Mouse (Mus musculus) neural tube, embryonic 15.5 days (tissue): ENCODE data around the gene Olfr718-ps1. TPM values are rescaled to one million over a fixed set of nuclear protein-coding genes. Genes with fewer than 3 reads are reported as not detected.
"Not testable (repeated sequence)": the region's sequence is repeated elsewhere in the genome, so short reads cannot be mapped to it uniquely, and the experiment has no call there.

Source experiments
- ATAC-seq: fragments of 200-750 bp; cut with Nextera tagmentation; 2 replicates; pipeline ENCODE4 v1.8.0; 2017; ENCODE audit warnings: mild to moderate bottlenecking, moderate TSS enrichment, moderate library complexity; ENCODE audit not compliant: low FRiP score
- H3K27ac ChIP-seq: fragments of 300-500 bp; sonication (generic); replicated peaks from 2 replicates; pipeline ENCODE4 v1.5.1; 2015; ENCODE audit warnings: mild to moderate bottlenecking, inconsistent platforms
- H3K27me3 ChIP-seq: fragments of 300-500 bp; sonication (generic); replicated peaks from 2 replicates; pipeline ENCODE4 v1.6.1; 2015; ENCODE audit warnings: inconsistent platforms
- H3K36me3 ChIP-seq: fragments of 300-500 bp; sonication (generic); 2 replicates; pipeline ENCODE4 v1.6.1; 2015; ENCODE audit warnings: inconsistent platforms
- H3K4me1 ChIP-seq: fragments of 300-500 bp; sonication (generic); 2 replicates; pipeline ENCODE4 v1.6.1; 2015; ENCODE audit warnings: inconsistent platforms
- H3K4me2 ChIP-seq: fragments of 300-500 bp; sonication (generic); 2 replicates; pipeline ENCODE4 v1.6.1; 2015; ENCODE audit warnings: inconsistent platforms, mild to moderate bottlenecking, moderate library complexity
- H3K4me3 ChIP-seq: fragments of 300-500 bp; sonication (generic); replicated peaks from 2 replicates; pipeline ENCODE4 v1.5.1; 2015; ENCODE audit warnings: mild to moderate bottlenecking, inconsistent platforms
- H3K9ac ChIP-seq: fragments of 300-500 bp; sonication (generic); replicated peaks from 2 replicates; pipeline ENCODE4 v1.6.1; 2015; ENCODE audit warnings: mild to moderate bottlenecking, inconsistent platforms
- H3K9me3 ChIP-seq: fragments of 300-500 bp; sonication (generic); replicated peaks from 2 replicates; pipeline ENCODE4 v1.6.1; 2016; ENCODE audit warnings: inconsistent platforms
- WGBS: fragments of 180-500 bp; shearing (Covaris S2); methylation state at CpG from one replicate; pipeline ENCODE4 v1.1.7; 2015; ENCODE audit warnings: mixed read lengths; 5-methylcytosine and 5-hydroxymethylcytosine counted together
- polyA plus RNA-seq: library from polyadenylated mRNA; unstranded; fragments of >200 nt; fragmentation: Nextera tagmentation; extraction: Ambion mirVana; gene quantifications from 2 replicates; pipeline ENCODE4 v1.2.1, GENCODE M21; 2015

Gene Olfr718-ps1
- 0.10 TPM in 1 of 2 replicates, not detected in the other for polyA plus RNA-seq

DNA sequence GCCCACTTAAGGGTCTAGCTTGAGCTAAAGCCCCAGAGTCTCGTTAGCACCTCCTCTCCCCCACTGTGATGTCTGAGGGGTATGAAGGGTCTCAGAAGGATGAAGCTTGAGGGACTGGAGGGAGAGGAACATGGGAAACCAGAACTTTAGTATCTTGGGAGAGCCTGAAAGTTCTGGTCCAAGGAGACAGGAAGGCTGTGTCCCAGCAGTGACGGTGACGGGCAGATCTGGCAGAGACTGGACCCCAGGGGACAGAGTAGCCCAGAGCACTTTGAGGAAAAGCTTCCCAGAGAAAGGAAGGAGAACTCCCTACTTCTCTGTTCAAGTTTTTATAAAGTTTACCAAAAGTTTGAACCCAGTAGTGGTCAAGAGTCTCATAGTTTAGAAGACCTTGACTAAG is at the start of gene Olfr718-ps1:
Olfr718-ps1 (minus strand) TSS at position 101 of the 400 bp plus-strand sequence.
- no peak for ATAC-seq
- H3K27ac ChIP-seq = no peak within 1 kb of the TSS

DNA sequence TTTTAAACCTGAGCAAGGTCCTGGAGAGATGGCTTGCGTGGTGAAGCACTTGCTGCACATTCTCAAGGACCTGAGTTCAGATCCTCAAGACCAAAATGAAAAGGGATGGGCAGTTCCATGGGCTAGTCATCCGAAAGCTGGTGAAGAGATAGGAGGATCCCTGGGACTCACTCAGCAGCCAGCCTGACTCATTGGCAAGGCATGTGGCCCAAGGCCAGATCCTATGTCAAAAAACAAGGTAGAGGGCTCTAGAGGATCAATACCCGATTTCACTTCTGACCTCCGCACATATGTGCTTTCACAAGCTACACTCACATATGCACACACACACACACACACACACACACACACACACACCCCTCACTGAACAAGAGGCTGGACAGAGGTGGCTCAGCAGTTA is 49.1 kb upstream of the Olfr718-ps1 start:
- Histone ChIP-seq H3K36me3 (no peaks in the 10 kb centered on the region), H3K4me2 (no peak overlapping the region), H3K27ac (no peak overlapping the region), H3K4me3 (no peak overlapping the region), H3K9ac (no peak overlapping the region), H3K27me3 (no peaks in the 10 kb centered on the region), H3K4me1 (no peaks in the 10 kb centered on the region), H3K9me3 (no peaks in the 10 kb centered on the region)
- WGBS = 92% methylated on average over 4 of the region's 4 CpGs
- ATAC-seq = no peak

More for the DNA sequence above, at the start of gene Olfr718-ps1:
- no peaks in the 10 kb centered on the region for H3K9me3 ChIP-seq
- WGBS = 70% methylated on average over 3 of the region's 3 CpGs
- H3K36me3 ChIP-seq = no peaks in the 10 kb centered on the region
- H3K4me1 ChIP-seq = no peaks in the 10 kb centered on the region
- H3K9ac ChIP-seq = no peak within 1 kb of the TSS
- no peak within 1 kb of the TSS for H3K4me3 ChIP-seq
- H3K4me2 ChIP-seq = no peak within 1 kb of the TSS
- H3K27me3 ChIP-seq = no peaks in the 10 kb centered on the region

DNA sequence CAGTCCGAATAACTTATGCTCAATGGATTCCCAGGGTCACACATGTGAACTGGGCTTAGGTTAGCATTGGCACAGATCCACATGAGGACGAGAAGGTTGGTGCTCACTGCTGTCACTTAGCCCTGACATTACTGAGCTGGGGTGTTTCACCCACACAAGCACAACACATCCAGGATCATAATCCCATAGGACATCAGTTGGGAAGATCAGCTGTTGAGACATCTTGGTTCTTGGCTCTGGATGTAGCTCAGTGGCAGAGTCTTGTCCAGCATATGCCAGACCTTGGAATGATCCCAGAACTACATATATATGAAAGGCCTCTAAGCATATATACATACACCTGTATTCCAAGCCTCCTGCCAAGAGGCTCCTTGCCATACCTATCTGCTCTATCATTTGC is 47.8 kb upstream of the Olfr718-ps1 start:
- no peak overlapping the region for H3K4me2 ChIP-seq
- H3K36me3 ChIP-seq = no peaks in the 10 kb centered on the region
- H3K4me3 ChIP-seq = no peak overlapping the region
- H3K27ac ChIP-seq = no peak overlapping the region
- no peak overlapping the region for H3K9ac ChIP-seq
- 71% methylated on average over 2 of the region's 2 CpGs for WGBS
- no peaks in the 10 kb centered on the region for H3K27me3 ChIP-seq
- no peak for ATAC-seq
- H3K4me1 ChIP-seq = no peaks in the 10 kb centered on the region
- H3K9me3 ChIP-seq = no peaks in the 10 kb centered on the region

DNA sequence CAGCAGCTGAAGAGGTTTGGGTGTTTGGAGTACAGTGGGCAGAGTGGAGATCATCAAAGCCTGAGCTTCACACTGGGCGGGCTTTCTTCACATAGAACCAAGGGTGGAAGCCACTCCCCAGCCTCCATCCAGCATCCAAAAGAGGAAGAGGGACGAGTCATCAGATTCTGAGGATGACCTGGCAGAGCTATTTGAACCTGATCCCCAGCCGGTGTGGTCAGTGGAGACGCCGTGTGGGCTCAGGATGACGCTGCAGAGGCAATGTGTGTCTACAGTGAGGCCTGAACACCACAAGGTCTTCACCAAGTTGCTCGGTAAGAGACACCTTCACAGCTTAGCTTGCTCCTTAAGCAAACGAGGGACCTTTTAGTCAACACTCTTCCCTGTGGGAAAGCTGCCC is 47.4 kb upstream of the Olfr718-ps1 start:
- H3K27me3 ChIP-seq, H3K9me3 ChIP-seq, ATAC-seq, H3K4me2 ChIP-seq, H3K36me3 ChIP-seq, H3K4me1 ChIP-seq, H3K4me3 ChIP-seq, H3K27ac ChIP-seq, H3K9ac ChIP-seq: not testable (repeated sequence)
- 71% methylated on average over 8 of the region's 8 CpGs for WGBS

DNA sequence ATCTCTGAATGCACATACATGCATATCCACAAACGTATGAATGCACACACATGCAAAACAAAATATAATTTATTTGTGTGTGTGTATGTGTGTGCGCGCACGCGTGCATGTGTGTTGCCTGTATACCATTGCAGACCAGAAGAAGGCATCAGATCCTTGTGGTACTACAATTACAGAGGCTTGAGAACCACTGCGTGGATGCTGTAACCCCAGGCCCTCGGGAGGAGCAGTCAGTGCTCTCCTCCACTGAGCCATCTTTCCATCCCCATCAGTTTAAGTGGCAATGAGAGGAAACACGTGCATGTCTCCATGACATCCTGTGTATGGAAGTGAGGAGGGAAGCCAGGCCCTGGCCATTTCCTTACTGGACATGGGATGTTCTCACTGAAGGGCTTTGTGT is 45.4 kb upstream of the Olfr718-ps1 start:
- no peak overlapping the region for H3K4me2 ChIP-seq
- H3K27ac ChIP-seq = no peak overlapping the region
- WGBS = 89% methylated on average over 8 of the region's 8 CpGs
- no peaks in the 10 kb centered on the region for H3K4me1 ChIP-seq
- H3K9ac ChIP-seq = no peak overlapping the region
- ATAC-seq = no peak
- H3K27me3 ChIP-seq = no peaks in the 10 kb centered on the region
- H3K4me3 ChIP-seq = no peak overlapping the region
- no peaks in the 10 kb centered on the region for H3K36me3 ChIP-seq
- H3K9me3 ChIP-seq = no peaks in the 10 kb centered on the region

DNA sequence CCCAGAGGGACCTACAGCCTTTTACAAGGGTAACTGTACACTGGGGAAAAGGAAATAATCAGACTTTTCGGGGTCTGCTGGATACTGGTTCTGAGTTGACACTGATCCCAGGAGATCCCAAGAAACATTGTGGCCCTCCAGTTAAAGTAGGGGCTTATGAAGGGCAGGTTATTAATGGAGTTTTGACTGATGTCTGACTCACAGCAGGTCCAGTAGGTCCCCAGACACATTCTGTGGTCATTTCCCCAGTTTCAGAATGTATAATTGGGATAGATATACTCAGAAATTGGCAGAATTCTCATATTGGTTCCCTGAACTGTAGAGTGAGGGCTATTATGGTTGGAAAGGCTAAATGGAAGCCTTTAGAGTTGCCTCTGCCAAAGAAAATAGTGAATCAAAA is 40.6 kb upstream of the Olfr718-ps1 start:
- H3K9me3 ChIP-seq, H3K27ac ChIP-seq, H3K4me3 ChIP-seq, H3K4me2 ChIP-seq, H3K27me3 ChIP-seq, H3K9ac ChIP-seq, ATAC-seq, H3K36me3 ChIP-seq, H3K4me1 ChIP-seq: not testable (repeated sequence)
- WGBS = 86% methylated on average over 1 of the region's 1 CpGs

DNA sequence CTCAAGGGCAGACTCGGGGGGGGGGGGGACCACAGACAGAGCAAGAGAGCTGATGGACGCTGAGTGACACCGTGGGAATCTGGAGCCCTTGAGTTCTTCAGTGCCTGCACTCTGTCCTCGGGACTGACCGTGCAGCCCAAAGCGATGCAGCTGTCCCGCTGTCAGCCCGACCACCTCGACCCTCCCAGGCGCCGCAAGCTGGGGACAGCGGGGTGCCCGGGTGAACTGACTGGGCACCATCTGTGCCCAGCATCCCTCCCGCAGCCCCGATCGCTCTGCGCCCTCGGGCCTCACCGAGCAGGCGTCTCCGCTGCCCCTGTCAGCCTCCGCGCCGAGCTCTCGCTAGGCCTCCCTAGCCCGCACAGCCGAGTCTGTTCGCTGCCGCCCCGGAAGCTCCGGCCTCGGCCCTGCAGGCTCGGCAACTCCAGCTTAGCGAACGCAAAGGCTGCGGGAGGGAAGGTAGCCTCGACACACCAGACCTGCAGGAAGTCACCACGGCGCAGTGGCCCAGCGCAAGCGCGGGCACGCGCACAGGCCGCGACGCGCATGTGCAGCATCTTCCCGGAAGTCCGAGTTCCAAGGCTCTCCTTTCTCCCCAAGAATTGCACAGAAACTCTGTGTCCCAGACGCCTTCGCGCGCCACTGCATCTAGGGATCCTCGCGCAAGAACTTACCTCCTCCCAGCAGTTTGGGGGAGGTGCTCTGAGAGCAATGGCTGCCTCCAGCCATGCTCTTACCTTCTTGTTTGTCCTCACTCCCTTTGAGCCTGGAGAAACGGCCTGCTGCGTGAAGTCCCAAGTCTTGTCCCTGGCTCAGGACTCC is 33.1 kb upstream of the Olfr718-ps1 start, which contains the start of the genes Rbak and Spdye4b:
Rbak (minus strand) TSS at position 521 of the 822 bp plus-strand sequence.
Spdye4b (plus strand) TSS at position 763 of the 822 bp plus-strand sequence.
- Histone ChIP-seq H3K4me1 (peaks cover 14% of the 10 kb centered on the region), H3K36me3 (peaks cover 32% of the 10 kb centered on the region), H3K9ac (peak within 1 kb of the TSS; percentile 94), H3K4me2 (peak within 1 kb of the TSS; percentile 80), H3K27ac (peak within 1 kb of the TSS; percentile 91), H3K4me3 (peak within 1 kb of the TSS; percentile 79), H3K9me3 (no peaks in the 10 kb centered on the region), H3K27me3 (no peaks in the 10 kb centered on the region)
- peak; percentile 96 for ATAC-seq
- under 1% methylated on average over 58 of the region's 58 CpGs for WGBS

DNA sequence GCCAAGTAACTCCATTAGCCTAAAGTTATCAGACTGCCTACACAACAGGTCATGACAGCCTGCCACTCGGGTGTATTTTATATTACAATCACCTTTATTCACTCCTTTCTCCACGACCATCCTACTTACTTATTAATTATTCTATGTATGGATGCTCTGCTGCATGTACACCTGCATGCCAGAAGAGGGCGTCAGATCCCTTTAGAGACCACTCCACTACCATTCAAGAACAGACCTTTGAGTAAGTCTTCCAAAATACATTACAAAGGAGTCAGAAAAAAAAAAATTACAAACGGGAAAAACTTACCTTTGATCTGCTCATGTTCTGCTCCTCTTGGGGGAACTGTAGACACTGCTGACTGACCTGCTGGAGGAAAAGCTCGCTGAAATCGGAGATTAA is 31.8 kb upstream of the Olfr718-ps1 start:
- Histone ChIP-seq H3K9ac (no peak overlapping the region), H3K4me3 (peak overlapping the region; percentile 79), H3K27me3 (no peaks in the 10 kb centered on the region), H3K4me1 (peaks cover 14% of the 10 kb centered on the region), H3K36me3 (peaks cover 45% of the 10 kb centered on the region), H3K4me2 (peak overlapping the region; percentile 80), H3K9me3 (no peaks in the 10 kb centered on the region), H3K27ac (no peak overlapping the region)
- 38% methylated on average over 6 of the region's 6 CpGs for WGBS
- ATAC-seq = no peak

DNA sequence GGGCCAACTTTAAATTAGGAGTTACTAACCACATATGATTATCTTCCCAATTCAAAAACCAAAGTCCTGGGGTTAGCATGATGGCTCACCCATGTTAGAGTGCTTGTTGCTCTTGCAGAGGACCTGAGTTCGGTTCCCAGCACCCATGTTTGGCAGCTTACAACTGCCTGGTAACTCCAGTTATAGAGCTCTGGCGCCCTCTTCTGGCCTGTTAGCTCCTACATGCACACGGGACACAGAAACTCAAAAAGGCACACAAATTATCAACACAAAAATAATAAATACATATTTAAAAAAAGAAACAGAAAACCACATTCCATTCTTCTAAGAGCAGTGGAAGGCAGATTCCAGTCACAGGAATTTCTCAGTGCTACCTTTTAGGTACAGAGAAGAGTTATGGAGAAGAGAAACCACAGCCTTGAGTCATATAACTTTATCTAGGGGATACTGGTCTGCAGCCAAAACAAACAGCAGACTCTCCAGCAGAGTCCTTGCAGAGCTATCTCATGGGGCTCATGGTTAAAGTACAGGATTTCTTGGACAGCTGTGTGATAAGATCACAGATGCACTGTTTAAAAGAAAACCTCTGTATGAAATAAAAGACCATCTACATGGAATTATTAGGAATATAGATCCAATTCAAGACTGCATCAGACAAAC is 30.3 kb upstream of the Olfr718-ps1 start:
- H3K9me3 ChIP-seq = 0 out of 2 replicates have a peak, but pooled peaks cover 2% of the 10 kb centered on the region
- H3K4me2 ChIP-seq = no peak overlapping the region
- no peak for ATAC-seq
- H3K27me3 ChIP-seq = no peaks in the 10 kb centered on the region
- WGBS = 89% methylated on average over 3 of the region's 3 CpGs
- H3K27ac ChIP-seq = no peak overlapping the region
- peaks cover 60% of the 10 kb centered on the region for H3K36me3 ChIP-seq
- peaks cover 14% of the 10 kb centered on the region for H3K4me1 ChIP-seq
- H3K4me3 ChIP-seq = no peak overlapping the region
- no peak overlapping the region for H3K9ac ChIP-seq

DNA sequence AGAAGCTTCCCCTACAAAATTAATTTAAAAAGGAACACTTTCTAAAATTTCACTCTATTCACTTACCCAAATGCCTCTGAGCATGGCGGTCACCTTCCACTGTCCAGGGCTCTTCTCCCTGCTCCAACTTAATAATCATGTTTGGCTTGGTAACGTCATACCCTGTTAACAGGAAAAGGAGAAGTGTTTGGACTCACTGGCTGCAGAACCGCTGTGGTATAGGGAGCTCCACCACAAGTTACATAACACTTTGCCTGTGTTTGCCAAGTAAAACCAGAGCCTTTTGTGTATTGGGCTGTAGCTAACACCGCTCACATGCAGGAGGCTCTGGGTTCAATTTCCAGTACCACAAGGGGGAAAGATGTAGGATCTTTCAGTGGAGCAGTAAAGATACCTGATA is 28.6 kb upstream of the Olfr718-ps1 start:
- WGBS = 94% methylated on average over 4 of the region's 4 CpGs
- H3K27ac ChIP-seq = no peak overlapping the region
- no peak overlapping the region for H3K4me2 ChIP-seq
- H3K4me3 ChIP-seq = no peak overlapping the region
- no peaks in the 10 kb centered on the region for H3K27me3 ChIP-seq
- peaks cover 14% of the 10 kb centered on the region for H3K4me1 ChIP-seq
- H3K36me3 ChIP-seq = peaks cover 77% of the 10 kb centered on the region
- ATAC-seq = no peak
- H3K9me3 ChIP-seq = 0 out of 2 replicates have a peak, but pooled peaks cover 2% of the 10 kb centered on the region
- H3K9ac ChIP-seq = no peak overlapping the region

DNA sequence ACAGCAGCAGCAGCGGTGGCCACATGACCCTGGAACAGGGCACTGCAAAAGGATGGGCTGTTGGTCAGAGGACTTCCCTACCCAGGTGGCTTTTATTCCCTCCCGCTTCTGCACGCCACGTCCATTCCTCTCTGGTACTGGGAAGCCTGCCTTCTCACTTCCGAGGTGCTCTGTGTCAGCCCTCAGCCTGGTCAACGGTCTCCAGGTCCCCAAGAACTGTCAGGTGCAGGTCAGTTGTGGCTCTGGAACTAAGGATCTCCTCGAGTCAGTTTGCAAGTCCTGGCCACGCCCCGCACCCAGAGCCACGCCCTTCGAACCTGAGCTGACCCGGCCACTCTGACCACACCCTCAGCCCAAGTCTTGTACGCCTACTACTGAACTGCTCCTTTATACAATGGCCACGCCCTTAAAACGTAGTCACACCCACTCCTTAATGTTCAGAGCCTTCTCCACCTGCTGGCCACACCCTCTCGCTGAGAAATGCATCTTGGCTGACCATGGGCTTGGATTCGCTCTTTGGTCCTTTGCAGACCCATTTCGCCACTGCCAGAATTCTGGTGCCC is 18.2 kb upstream of the Olfr718-ps1 start:
- no peak for ATAC-seq
- no peaks in the 10 kb centered on the region for H3K36me3 ChIP-seq

More for the DNA sequence above, 18.2 kb upstream of the Olfr718-ps1 start:
- Histone ChIP-seq H3K4me3 (no peak overlapping the region), H3K27ac (no peak overlapping the region), H3K27me3 (0 out of 2 replicates have a peak, but pooled peaks cover 7% of the 10 kb centered on the region), H3K9me3 (no peaks in the 10 kb centered on the region), H3K4me1 (no peaks in the 10 kb centered on the region; the same call in 1 of the 2 replicates), H3K9ac (no peak overlapping the region), H3K4me2 (no peak overlapping the region)
- 11% methylated on average over 18 of the region's 18 CpGs for WGBS
